Mouse (Mus musculus): ENCODE results near the gene Olfr1375.

DNA sequence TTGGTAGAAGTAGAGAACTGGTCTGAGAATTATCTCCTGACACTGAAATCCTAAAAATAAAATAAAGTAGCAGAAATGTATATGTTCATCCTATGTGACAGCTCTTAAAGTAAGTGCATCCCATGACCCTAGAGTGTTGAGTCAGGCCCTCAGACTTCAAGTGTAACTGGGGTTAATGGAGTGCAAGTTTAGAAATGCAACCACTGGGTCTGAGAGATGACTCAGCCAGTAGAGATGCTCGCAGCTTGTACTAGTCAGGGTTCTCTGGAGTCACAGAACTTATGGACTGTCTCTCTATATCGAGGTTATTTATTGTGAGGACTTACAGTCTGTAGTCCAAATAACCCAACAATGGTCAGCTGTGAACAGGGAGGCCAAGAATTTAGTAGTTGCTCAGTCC lies 3.8 kb downstream of the Olfr1375 start:
- TF ChIP-seq CTCF (IDR thresholded peaks at IDR 0.05; ENCODE audit: low read depth), result no peak
- TF ChIP-seq EP300 (optimal IDR thresholded peaks at IDR 0.05), result no peak

Data from stomach, postnatal 0 days (tissue).